Mouse (Mus musculus) heart, embryonic 10.5 days (tissue): Measurements from ENCODE around the gene Nme7. TPM values are rescaled to one million over a fixed set of nuclear protein-coding genes. Genes with fewer than 3 reads are reported as not detected.
A peak's percentile ranks its signal among the peaks of the same experiment; 100 is the strongest.

Experiments used
- DNase-seq: peaks from one replicate; pipeline ENCODE4 v3.0.0-alpha.2; 2017; ENCODE audit warnings: low spot score
- H3K27ac ChIP-seq: fragments of 300-500 bp; sonication (generic); 2 replicates; pipeline ENCODE4 v1.5.1; 2016; ENCODE audit warnings: mild to moderate bottlenecking
- H3K27me3 ChIP-seq: fragments of 300-500 bp; sonication (generic); 2 replicates; pipeline ENCODE4 v1.6.1; 2016; ENCODE audit warnings: mild to moderate bottlenecking; ENCODE audit not compliant: poor library complexity, insufficient read depth, severe bottlenecking
- H3K36me3 ChIP-seq: fragments of 300-500 bp; sonication (generic); 2 replicates; pipeline ENCODE4 v1.6.1; 2016; ENCODE audit warnings: mild to moderate bottlenecking, moderate library complexity
- H3K4me1 ChIP-seq: fragments of 300-500 bp; sonication (generic); 2 replicates; pipeline ENCODE4 v1.6.1; 2016; ENCODE audit warnings: mild to moderate bottlenecking
- H3K4me3 ChIP-seq: fragments of 300-500 bp; sonication (generic); 2 replicates; pipeline ENCODE4 v1.5.1; 2016; ENCODE audit warnings: mild to moderate bottlenecking, moderate library complexity
- H3K9me3 ChIP-seq: fragments of 300-500 bp; sonication (generic); 2 replicates; pipeline ENCODE4 v1.6.1; 2016; ENCODE audit warnings: mild to moderate bottlenecking, moderate library complexity
- WGBS: fragments of 180-500 bp; shearing (Covaris S2); methylation state at CpG from one replicate; pipeline ENCODE4 v1.1.7; 2016; 5-methylcytosine and 5-hydroxymethylcytosine counted together
- polyA plus RNA-seq: library from polyadenylated mRNA; unstranded; fragments of >200 nt; fragmentation: Nextera tagmentation; extraction: Ambion mirVana; gene quantifications from 2 replicates; pipeline ENCODE4 v1.2.1, GENCODE M21; 2016

The Nme7 gene
- polyA plus RNA-seq, 1 experiment from 2014 or later = 27.4 TPM

DNA sequence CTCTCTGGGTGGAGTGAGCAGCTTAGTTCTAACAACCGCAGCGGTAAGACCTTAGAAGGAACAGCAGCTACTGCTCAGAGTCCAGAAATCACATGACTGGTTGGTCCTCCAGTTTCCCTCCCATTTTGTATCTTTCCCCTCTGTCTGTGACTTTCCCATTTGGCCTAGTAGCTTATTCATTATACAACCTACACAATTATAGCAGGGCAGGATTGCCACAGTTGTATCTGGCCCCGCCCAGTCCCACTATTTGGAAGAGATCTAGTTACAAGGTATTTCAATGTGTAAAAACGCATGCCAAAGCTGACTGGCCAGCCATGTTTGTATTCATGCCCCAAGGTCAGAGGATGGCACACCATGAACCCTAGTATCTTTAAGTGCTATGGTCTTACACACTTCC, 146.7 kb downstream of the Nme7 start:
- Histone ChIP-seq H3K4me3 (no peak overlapping the region), H3K4me1 (peaks cover 56% of the 10 kb centered on the region), H3K36me3 (peaks cover 75% of the 10 kb centered on the region), H3K27me3 (0 out of 2 replicates have a peak, but pooled peaks cover under 1% of the 10 kb centered on the region), H3K27ac (no peak overlapping the region), H3K9me3 (no peaks in the 10 kb centered on the region)
- 78% methylated on average over 4 of the region's 4 CpGs for WGBS
- DNase-seq = no peak

DNA sequence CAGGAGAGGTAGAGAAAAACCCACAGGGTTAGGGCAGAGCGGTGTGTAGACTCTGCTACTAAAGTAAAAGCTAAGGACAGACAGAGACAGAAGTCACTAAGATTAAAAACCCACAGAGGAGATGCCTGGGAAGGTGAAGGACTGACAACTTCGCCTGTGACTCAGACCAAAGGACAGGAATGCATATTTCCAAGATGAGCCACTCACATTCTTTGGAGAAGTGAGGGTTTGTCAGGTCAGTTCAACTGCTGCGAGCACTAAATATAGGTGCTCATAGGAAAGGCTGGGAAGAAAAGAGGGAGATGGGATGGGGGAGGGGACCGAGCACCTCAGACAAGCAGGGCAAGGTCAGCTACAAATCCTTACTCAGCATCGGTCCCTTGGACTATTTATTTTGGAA, 147.4 kb downstream of the Nme7 start:
- no peaks in the 10 kb centered on the region for H3K9me3 ChIP-seq
- peaks cover 56% of the 10 kb centered on the region for H3K4me1 ChIP-seq
- 0 out of 2 replicates have a peak, but pooled peaks cover 8% of the 10 kb centered on the region for H3K27me3 ChIP-seq
- H3K27ac ChIP-seq = no peak overlapping the region
- WGBS = 59% methylated on average over 5 of the region's 5 CpGs
- H3K4me3 ChIP-seq = no peak overlapping the region
- DNase-seq = no peak
- H3K36me3 ChIP-seq = peaks cover 68% of the 10 kb centered on the region

DNA sequence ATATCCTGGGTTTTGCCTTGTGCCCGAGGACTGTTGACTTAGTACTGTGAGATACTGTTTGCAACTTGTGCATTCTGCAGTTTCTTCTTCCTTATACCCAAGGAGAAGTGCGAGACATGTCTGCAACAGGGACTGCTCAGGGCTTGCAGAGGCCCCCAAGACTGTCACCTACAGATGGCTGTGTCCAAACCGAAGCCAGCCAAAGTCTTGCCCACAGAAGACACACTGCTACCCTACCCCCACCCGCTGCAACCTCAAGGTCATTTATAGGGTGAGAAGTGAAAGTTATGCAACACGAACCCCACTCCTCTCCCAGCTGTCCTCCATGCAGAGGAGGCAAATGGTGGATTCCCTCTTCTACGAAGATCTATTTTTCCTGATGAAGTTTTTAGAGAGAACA, 148.7 kb downstream of the Nme7 start:
- Histone ChIP-seq H3K4me1 (peaks cover 58% of the 10 kb centered on the region), H3K4me3 (no peak overlapping the region), H3K27ac (peak overlapping the region; percentile 8; the same call in 1 of the 2 replicates), H3K36me3 (peaks cover 56% of the 10 kb centered on the region), H3K27me3 (peaks cover 20% of the 10 kb centered on the region; the same call in 1 of the 2 replicates), H3K9me3 (no peaks in the 10 kb centered on the region)
- no peak for DNase-seq
- WGBS = 78% methylated on average over 6 of the region's 6 CpGs

DNA sequence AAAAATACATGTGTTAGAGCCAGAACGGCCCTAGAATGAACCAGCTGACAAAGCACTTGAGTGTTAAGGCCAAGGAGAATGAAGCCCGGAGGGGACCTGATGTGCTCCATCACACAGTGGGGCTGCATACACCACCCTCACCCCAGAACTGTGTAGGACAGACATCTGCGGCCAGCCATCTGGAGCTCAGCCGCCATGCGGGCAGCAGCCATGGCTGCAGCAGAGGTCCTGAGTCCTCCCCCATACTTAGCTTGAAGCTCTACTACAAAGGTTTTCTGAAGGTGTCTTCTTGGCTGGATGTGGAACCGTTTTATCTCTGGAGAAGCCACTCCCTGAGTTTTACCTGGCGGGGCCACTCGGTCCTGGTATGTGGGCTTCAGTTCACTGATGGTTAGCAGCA, 149.2 kb downstream of the Nme7 start:
- peaks cover 51% of the 10 kb centered on the region for H3K36me3 ChIP-seq
- WGBS = 87% methylated on average over 8 of the region's 8 CpGs
- peaks cover 59% of the 10 kb centered on the region for H3K4me1 ChIP-seq
- H3K4me3 ChIP-seq = no peak overlapping the region
- H3K9me3 ChIP-seq = no peaks in the 10 kb centered on the region
- peak overlapping the region; percentile 8; the same call in 1 of the 2 replicates for H3K27ac ChIP-seq
- DNase-seq = no peak
- H3K27me3 ChIP-seq = peaks cover 24% of the 10 kb centered on the region; the same call in 1 of the 2 replicates

DNA sequence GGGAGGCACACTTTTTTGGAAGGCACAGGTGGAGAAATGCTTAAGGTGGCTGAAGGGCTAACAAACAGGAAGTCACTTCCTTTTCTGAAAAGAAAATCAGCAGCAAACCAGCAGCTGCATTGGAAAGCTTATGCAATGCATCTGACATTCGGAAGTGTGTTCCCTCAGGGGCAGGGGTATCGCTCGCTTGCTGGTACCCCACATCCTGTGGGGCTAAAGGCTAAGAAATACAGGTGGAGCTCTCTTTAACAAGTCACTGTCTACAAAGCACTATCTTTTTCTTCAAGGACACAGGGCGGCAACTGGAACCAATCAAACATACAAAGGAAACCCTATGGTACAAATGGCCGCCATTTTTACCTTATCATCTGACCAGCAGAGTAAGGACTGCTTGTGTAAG, 149.8 kb downstream of the Nme7 start:
- Histone ChIP-seq H3K27me3 (peaks cover 29% of the 10 kb centered on the region), H3K9me3 (no peaks in the 10 kb centered on the region), H3K4me3 (peak overlapping the region; percentile 56; the same call in 1 of the 2 replicates), H3K36me3 (peaks cover 47% of the 10 kb centered on the region), H3K4me1 (peaks cover 65% of the 10 kb centered on the region), H3K27ac (peak overlapping the region; percentile 79)
- 84% methylated on average over 5 of the region's 5 CpGs for whole genome bisulfite sequencing
- no peak for DNase-seq

DNA sequence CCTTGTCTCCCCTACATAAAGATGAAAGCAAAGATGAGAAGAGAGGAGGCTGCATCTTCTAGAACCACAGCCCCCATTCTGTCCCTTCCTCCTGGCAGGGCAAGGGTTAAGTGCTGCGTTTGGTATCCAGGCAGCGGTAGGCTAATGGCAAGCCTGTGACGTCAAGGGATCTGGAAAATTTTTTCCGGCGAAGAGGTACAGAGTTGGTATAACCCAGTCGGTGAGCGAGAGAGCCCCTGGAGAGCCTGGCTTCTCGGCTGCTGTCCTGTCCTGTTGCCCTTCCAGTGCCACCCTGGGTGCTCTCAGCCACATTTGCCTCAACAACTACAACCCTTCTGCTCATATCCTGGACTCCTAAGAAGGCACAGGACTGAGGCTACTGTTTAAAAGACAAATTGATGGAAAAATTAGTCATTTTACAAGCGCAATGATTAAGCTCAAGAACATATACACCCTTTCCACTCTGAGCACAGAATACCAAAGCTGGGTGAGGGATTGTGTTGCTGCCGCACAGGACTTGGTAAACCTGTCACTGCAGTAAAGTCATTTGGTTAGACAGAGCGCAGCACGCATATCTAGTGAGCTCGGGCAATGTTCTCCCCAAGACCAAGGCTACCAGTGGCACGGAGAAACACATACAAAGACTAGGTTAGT, 151.0 kb downstream of the Nme7 start:
- no peaks in the 10 kb centered on the region for H3K9me3 ChIP-seq
- DNase-seq = no peak
- WGBS = 30% methylated on average over 14 of the region's 14 CpGs
- H3K4me3 ChIP-seq = peak overlapping the region; percentile 56
- peak overlapping the region; percentile 79 for H3K27ac ChIP-seq
- H3K27me3 ChIP-seq = peaks cover 40% of the 10 kb centered on the region
- H3K4me1 ChIP-seq = peaks cover 62% of the 10 kb centered on the region
- peaks cover 38% of the 10 kb centered on the region for H3K36me3 ChIP-seq

DNA sequence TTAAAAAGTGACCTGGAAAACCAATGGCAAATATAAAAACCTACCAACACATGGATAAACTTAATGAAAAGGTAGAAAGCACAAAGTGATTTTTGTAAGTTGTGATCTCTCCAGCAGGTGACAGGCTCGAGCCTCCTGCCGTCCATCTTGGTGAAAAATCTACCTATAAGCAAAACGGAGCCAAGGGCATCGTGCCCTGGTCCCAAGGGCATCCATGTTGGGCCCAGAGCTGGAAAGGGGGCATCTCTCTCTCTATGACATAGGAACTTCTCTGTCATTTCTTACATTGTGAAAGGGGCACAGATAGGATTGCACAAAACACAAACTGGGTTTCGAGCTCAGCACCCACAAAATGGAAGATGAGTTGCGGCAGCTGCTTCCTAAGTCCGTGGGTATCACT, 151.7 kb downstream of the Nme7 start:
- Histone ChIP-seq H3K4me3 (peak overlapping the region; percentile 83), H3K9me3 (no peaks in the 10 kb centered on the region), H3K36me3 (peaks cover 32% of the 10 kb centered on the region), H3K27ac (peak overlapping the region; percentile 94), H3K27me3 (peaks cover 40% of the 10 kb centered on the region), H3K4me1 (peaks cover 59% of the 10 kb centered on the region)
- no peak for DNase-seq
- 53% methylated on average over 7 of the region's 7 CpGs for WGBS

DNA sequence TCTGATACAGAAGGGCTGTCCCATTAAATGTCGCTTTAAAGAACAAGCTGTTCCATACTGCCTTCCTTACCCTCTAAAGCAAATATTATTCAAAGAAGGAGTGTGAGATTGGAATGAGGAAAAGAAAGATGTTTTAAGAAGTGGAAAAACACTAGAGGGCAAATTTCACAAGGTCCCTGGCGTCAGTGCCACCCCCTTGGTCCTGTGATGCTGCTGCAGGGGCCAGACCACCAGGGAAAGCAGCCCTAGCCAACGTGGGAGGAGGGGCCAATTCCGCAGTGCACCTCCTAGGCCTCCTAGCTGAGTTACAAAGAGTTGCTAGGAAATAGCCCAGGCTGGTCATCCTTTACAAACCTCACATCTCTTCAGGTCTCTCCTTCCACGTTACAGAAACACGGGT, 152.1 kb downstream of the Nme7 start:
- Histone ChIP-seq H3K9me3 (no peaks in the 10 kb centered on the region), H3K27me3 (peaks cover 40% of the 10 kb centered on the region), H3K4me3 (peak overlapping the region; percentile 83), H3K27ac (peak overlapping the region; percentile 94), H3K36me3 (peaks cover 28% of the 10 kb centered on the region), H3K4me1 (peaks cover 59% of the 10 kb centered on the region)
- no peak for DNase-seq
- 21% methylated on average over 6 of the region's 6 CpGs for WGBS

DNA sequence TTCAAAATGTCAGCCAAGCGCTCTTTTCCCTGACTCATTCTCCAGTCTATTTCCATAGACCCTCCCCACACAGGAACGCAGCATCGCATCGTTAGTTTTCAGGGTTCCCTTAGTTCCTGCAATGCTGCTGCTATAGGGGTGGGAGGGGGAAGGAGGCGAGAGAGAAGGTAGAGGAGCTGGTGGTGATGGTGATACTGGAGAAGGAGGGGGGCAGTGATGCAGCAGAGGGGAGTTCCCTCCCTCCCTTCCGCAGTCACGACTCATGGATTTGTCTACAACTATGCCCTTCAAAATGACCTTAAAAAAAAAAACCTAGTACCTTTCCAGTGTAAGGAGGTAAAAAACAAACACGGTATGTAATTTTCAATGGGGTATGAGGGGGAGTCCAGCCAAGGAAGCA, 152.8 kb downstream of the Nme7 start:
- Histone ChIP-seq H3K27ac (peak overlapping the region; percentile 94), H3K4me1 (peaks cover 59% of the 10 kb centered on the region), H3K4me3 (peak overlapping the region; percentile 83), H3K36me3 (peaks cover 21% of the 10 kb centered on the region), H3K9me3 (no peaks in the 10 kb centered on the region), H3K27me3 (peaks cover 40% of the 10 kb centered on the region)
- WGBS = 7% methylated on average over 8 of the region's 8 CpGs
- DNase-seq = no peak

DNA sequence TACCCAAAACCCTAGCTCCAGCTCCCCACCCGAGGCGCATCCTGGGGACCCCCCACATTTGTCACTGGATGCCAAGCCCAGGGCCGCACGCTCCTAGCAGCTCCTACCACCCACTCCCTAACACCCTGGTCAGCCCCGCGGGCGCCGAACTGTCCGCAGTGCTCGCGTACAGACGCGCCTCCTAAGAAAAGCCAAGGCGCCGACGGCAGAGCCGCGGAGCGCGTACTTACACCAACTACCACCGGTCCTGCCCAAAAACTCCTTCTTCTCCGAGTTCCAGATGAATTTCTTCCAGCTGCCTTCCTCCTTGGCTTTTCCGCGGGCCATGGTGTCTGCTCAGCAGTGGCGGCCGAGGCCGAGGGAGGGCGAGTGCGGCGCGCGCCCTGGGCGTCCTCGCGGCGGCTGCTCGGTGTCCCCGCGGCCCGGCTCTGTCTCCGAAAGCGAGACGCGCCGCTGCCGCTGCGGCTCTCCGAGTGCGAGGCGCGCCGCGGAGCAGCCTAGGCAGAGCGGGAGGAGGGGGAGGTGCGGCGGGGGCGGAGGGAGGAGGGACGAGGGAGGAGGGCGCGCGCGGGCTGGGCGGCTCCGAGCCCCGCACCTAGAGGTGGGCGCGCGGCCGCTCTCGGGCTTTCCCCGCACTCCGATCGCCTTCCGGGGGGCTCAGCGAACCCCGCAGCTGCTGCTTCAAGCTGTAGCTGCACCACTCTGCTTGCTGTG, 153.8 kb downstream of the Nme7 start:
- Histone ChIP-seq H3K4me1 (peaks cover 58% of the 10 kb centered on the region), H3K36me3 (peaks cover 13% of the 10 kb centered on the region), H3K4me3 (peak overlapping the region; percentile 83), H3K27me3 (peaks cover 40% of the 10 kb centered on the region), H3K9me3 (no peaks in the 10 kb centered on the region), H3K27ac (peak overlapping the region; percentile 94)
- WGBS = under 1% methylated on average over 68 of the region's 76 CpGs
- no peak for DNase-seq

DNA sequence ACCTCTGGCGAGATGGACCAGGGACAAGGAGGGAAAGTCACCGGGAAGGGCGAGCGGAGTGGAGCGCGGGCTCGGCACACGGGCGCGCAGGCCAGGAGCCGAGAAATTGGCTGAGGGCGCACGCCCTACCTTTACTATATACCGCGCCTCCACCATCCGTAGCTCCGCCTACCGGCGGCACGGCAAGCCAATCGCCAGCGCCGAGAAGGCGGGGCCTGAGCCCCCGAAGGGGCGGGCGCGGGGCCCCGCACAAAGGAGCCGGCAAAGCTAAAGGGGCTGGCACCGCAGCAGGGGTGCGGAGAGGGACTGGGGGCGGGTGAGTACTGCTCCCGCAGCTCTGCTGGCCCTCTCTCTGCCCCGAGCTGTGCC, 154.3 kb downstream of the Nme7 start, which contains the start of gene Atp1b1:
Gene Atp1b1, minus strand, starts transcription at position 111 of the 369 bp plus-strand sequence.
- Histone ChIP-seq H3K9me3 (no peaks in the 10 kb centered on the region), H3K4me1 (peaks cover 53% of the 10 kb centered on the region), H3K36me3 (peaks cover 7% of the 10 kb centered on the region), H3K27me3 (peaks cover 40% of the 10 kb centered on the region), H3K27ac (peak within 1 kb of the TSS; percentile 94), H3K4me3 (peak within 1 kb of the TSS; percentile 83)
- under 1% methylated on average over 35 of the region's 35 CpGs for WGBS
- peak; percentile 91 for DNase-seq

DNA sequence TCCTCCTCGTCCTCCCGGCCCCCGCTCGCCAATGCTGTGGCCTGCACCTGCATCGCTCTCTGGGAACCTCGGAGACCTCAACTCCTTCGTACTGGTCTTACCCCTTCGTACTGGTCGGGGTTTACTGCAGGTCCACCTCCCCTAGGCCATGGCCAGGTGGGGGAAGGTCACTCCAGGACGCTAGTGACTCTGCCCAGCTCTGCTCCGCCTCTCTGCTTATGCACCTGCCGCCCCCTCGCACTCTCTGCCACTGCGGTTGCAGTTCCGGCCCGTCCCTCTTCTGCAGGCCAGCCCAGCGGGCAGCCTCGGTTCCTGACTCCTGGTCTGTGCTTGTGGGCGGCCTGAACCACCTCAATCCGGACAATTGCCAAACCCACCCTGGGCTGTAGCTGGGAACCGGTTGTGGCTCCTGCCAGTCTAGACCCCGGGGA, 154.7 kb downstream of the Nme7 start:
- Histone ChIP-seq H3K27ac (peak overlapping the region; percentile 94), H3K36me3 (peaks cover 3% of the 10 kb centered on the region; the same call in 1 of the 2 replicates), H3K4me1 (peaks cover 49% of the 10 kb centered on the region), H3K9me3 (no peaks in the 10 kb centered on the region), H3K27me3 (peaks cover 40% of the 10 kb centered on the region), H3K4me3 (peak overlapping the region; percentile 83)
- peak; percentile 87 for DNase-seq
- WGBS = 3% methylated on average over 22 of the region's 22 CpGs
